Mouse (Mus musculus): ENCODE measurements at regions not wholly inside any gene's neighbourhood (a gene's known extent, or its start where the extent isn't known, plus 50 kb on each side); places are given as distances from the start of the nearest gene placed in this dataset.
"Not testable (repeated sequence)": the region's sequence is repeated elsewhere in the genome, so short reads cannot be mapped to it uniquely, and the experiment has no call there.

- no peak for DNase-seq (ENCODE audit: extremely low read depth, low read depth, low spot score)
Measured at GRCm38 (mm10) chr1:42532908-42533307, 162.7 kb upstream of the Pou3f3 start.

GRCm38 (mm10) chr1:42539066-42539539 lies 156.5 kb upstream of the Pou3f3 start:
- DNase-seq (ENCODE audit: extremely low read depth, low read depth, low spot score): no peak

GRCm38 (mm10) chr1:42539541-42540520 lies 155.7 kb upstream of the Pou3f3 start:
- DNase-seq (ENCODE audit: extremely low read depth, low read depth, low spot score): no peak

- no peak for DNase-seq (ENCODE audit: extremely low read depth, low read depth, low spot score)
Measured at GRCm38 (mm10) chr1:42541991-42542390, 153.6 kb upstream of the Pou3f3 start.

GRCm38 (mm10) chr1:42542846-42543549 lies 152.6 kb upstream of the Pou3f3 start:
- DNase-seq (ENCODE audit: extremely low read depth, low read depth, low spot score): no peak

GRCm38 (mm10) chr1:42546879-42547278 lies 148.7 kb upstream of the Pou3f3 start:
- DNase-seq (ENCODE audit: extremely low read depth, low read depth, low spot score): no peak

- DNase-seq (ENCODE audit: extremely low read depth, low read depth, low spot score): no peak
Measured at GRCm38 (mm10) chr1:42557301-42557700, 138.3 kb upstream of the Pou3f3 start.

GRCm38 (mm10) chr1:42567640-42568039 lies 127.9 kb upstream of the Pou3f3 start:
- no peak for DNase-seq (ENCODE audit: extremely low read depth, low read depth, low spot score)

- DNase-seq (ENCODE audit: extremely low read depth, low read depth, low spot score): no peak
Measured at GRCm38 (mm10) chr1:42585191-42585590, 110.4 kb upstream of the Pou3f3 start.

- no peak for DNase-seq (ENCODE audit: extremely low read depth, low read depth, low spot score)
Measured at GRCm38 (mm10) chr1:42588499-42588898, 107.1 kb upstream of the Pou3f3 start.

- DNase-seq (ENCODE audit: extremely low read depth, low read depth, low spot score): no peak
Measured at GRCm38 (mm10) chr1:42589442-42589841, 106.1 kb upstream of the Pou3f3 start.

GRCm38 (mm10) chr1:42591855-42592254 lies 103.7 kb upstream of the Pou3f3 start:
- no peak for DNase-seq (ENCODE audit: extremely low read depth, low read depth, low spot score)

- DNase-seq (ENCODE audit: extremely low read depth, low read depth, low spot score): no peak
Measured at GRCm38 (mm10) chr1:42597065-42597464, 98.5 kb upstream of the Pou3f3 start.

- no peak for DNase-seq (ENCODE audit: extremely low read depth, low read depth, low spot score)
Measured at GRCm38 (mm10) chr1:42599238-42599637, 96.3 kb upstream of the Pou3f3 start.

- no peak for DNase-seq (ENCODE audit: extremely low read depth, low read depth, low spot score)
Measured at GRCm38 (mm10) chr1:42606251-42606650, 89.3 kb upstream of the Pou3f3 start.

- DNase-seq (ENCODE audit: extremely low read depth, low read depth, low spot score): not testable (repeated sequence)
Measured at GRCm38 (mm10) chr1:42607466-42608043, 88.0 kb upstream of the Pou3f3 start.

GRCm38 (mm10) chr1:42623766-42624165 lies 71.8 kb upstream of the Pou3f3 start:
- no peak for DNase-seq (ENCODE audit: extremely low read depth, low read depth, low spot score)

GRCm38 (mm10) chr1:42628800-42629199 lies 66.8 kb upstream of the Pou3f3 start:
- no peak for DNase-seq (ENCODE audit: extremely low read depth, low read depth, low spot score)

- DNase-seq (ENCODE audit: extremely low read depth, low read depth, low spot score): no peak
Measured at GRCm38 (mm10) chr1:42629465-42630261, 65.9 kb upstream of the Pou3f3 start.

GRCm38 (mm10) chr1:42632286-42632685 lies 63.3 kb upstream of the Pou3f3 start:
- no peak for DNase-seq (ENCODE audit: extremely low read depth, low read depth, low spot score)

- no peak for DNase-seq (ENCODE audit: extremely low read depth, low read depth, low spot score)
Measured at GRCm38 (mm10) chr1:42636558-42636957, 59.0 kb upstream of the Pou3f3 start.

All from fat pad, adult 2 months (tissue).